Mouse (Mus musculus) heart, adult 2 months (tissue): ENCODE data around the gene Nell1. TPM values are rescaled to one million over a fixed set of nuclear protein-coding genes. Genes with fewer than 3 reads are reported as not detected.

Source experiments
- DNase-seq, 2 experiments: peaks; one replicate each; pipeline ENCODE4 v3.0.0; 2021
- H3K27ac ChIP-seq: fragments of 200-600 bp; 2 replicates; pipeline ENCODE4 v1.8.1; 2022
- H3K27me3 ChIP-seq: fragments of 200-500 bp; 2 replicates; pipeline ENCODE4 v1.6.1; 2012; ENCODE audit warnings: mild to moderate bottlenecking, low read length, inconsistent platforms, mixed read lengths; ENCODE audit not compliant: control insufficient read depth, insufficient read depth
- H3K36me3 ChIP-seq: fragments of 200-500 bp; 2 replicates; pipeline ENCODE4 v1.6.1; 2012; ENCODE audit warnings: low read length, inconsistent platforms; ENCODE audit not compliant: control insufficient read depth, insufficient read depth
- H3K4me1 ChIP-seq: fragments of 200-500 bp; 2 replicates; pipeline ENCODE4 v1.6.1; 2011; ENCODE audit warnings: low read length; ENCODE audit not compliant: control insufficient read depth, insufficient read depth
- H3K4me3 ChIP-seq: fragments of 200-600 bp; 2 replicates; pipeline ENCODE4 v1.8.1; 2022
- H3K79me2 ChIP-seq: fragments of 200-500 bp; replicated peaks from 2 replicates; pipeline ENCODE4 v1.6.1; 2012; ENCODE audit warnings: mild to moderate bottlenecking, inconsistent platforms, low read length, moderate library complexity, mixed read lengths; ENCODE audit not compliant: control insufficient read depth, insufficient read depth
- H3K9ac ChIP-seq: fragments of 200-500 bp; 2 replicates; pipeline ENCODE4 v1.6.1; 2012; ENCODE audit warnings: low read depth, mild to moderate bottlenecking, control low read depth, inconsistent platforms, low read length, mixed read lengths
- CTCF ChIP-seq: fragments of 200-600 bp; IDR thresholded peaks from 2 replicates; pipeline ENCODE4 v1.8.1; 2022; ENCODE audit warnings: antibody characterized with exemption, mild to moderate bottlenecking, moderate library complexity
- EP300 ChIP-seq: fragments of 200-500 bp; IDR thresholded peaks from 2 replicates; pipeline ENCODE4 v1.6.1; 2011; ENCODE audit warnings: low read depth, low read length, control low read depth; ENCODE audit not compliant: insufficient read depth
- POLR2A ChIP-seq: fragments of 200-500 bp; IDR thresholded peaks from 2 replicates; pipeline ENCODE4 v1.6.1; 2011; ENCODE audit warnings: mild to moderate bottlenecking, low read depth, low read length, control low read depth; ENCODE audit not compliant: insufficient read depth
- WGBS: fragments of 180-500 bp; shearing (Covaris S2); methylation state at CpG from one replicate; pipeline ENCODE4 v1.1.7; 2018; 5-methylcytosine and 5-hydroxymethylcytosine counted together
- intact Hi-C: fragments of 180-260 bp; cut with DNase I; formaldehyde crosslinking; loops from one replicate; pipeline ENCODE4 v1.15.1; 2025
- polyA plus RNA-seq: library from polyadenylated mRNA; depleted of rRNA; stranded (reverse); fragments of >200 nt; gene quantifications from 2 replicates; pipeline ENCODE4 v1.2.3, GENCODE M21; 2012
- total RNA-seq, 2 experiments: library from RNA; stranded (reverse); gene quantifications; 2 replicates each; pipeline ENCODE4 v1.2.3; 2021

The Nell1 gene
- total and polyA plus RNA-seq, 3 experiments: not detected

DNA sequence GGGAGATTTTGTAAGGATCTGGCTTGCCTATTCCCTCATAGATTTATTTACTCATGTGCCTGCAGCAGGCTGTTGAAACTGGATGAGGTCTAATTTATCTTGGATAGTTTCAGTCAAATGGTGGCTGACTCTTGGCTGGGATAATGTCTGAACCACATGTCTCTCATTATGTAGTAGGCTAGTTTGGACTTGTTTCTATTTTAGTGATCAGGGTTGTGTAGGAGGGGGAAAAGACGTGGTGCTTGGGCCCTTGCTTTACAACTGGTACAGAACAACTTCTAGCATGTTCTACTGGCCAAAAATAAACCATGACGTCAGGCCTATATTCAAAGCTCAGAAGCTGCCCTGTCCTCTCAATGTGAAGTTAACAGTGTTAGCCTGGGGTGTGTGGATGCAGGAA, 230.6 kb downstream of the Nell1 start:
- Histone ChIP-seq H3K27ac (peak overlapping the region; percentile 68), H3K4me3 (no peak overlapping the region), H3K27me3 (no peaks in the 10 kb centered on the region), H3K36me3 (no peaks in the 10 kb centered on the region), H3K4me1 (no peaks in the 10 kb centered on the region; the same call in 1 of the 2 replicates), H3K79me2 (no peaks in the 10 kb centered on the region), H3K9ac (no peak overlapping the region)
- intact Hi-C loops: no loop called here
- DNase-seq: peak; percentile 21 to 28
- TF ChIP-seq POLR2A (no peak), CTCF (no peak)
- WGBS: 21% methylated on average over 2 of the region's 2 CpGs

DNA sequence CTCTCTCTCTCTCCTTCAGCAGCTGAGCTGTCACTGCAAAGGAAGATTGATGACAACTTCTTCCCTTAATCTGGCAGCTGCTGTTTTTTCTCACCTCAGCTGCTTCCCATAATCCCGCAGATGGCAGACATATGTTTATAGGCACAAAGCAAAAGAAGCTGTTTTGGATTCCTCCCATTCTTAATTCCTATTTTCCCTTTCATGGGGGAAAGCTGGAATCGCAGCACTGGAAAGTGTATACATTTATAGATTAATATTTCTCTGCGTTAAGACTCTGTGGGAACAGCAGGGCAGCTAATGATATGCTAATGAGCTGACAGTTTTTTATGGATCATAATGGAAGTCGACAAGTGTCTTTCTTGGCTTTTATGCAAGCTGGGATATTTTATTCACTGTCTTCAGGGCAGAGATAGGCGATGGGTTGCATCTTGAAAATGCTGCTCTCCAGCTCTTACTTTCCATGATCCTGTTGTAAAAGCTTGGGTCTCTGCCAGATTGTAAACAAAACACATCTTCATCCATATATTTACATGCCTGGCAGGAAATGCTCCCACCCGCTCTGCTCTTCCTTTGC, 236.1 kb downstream of the Nell1 start:
- intact Hi-C loops: no loop called here
- DNase-seq: no peak
- 41% methylated on average over 6 of the region's 6 CpGs for WGBS

DNA sequence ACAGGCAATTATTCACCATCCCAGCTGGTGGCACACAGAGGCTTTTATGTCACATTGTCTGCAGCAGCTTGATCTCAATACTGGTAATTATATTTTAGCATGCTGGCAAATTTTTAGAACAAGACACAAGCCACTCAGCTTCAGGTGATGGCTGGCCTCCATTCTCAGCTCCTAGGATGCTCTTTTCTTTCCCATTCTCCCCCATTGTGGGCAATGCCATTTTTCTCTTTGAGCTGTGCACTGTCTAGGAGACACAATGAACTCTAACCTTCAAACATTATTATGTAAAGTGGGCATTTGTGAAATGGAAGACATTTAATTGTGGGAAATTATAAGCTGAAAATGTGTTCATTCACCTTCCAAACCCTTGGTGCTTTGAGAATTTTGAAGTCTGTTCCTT, 247.2 kb downstream of the Nell1 start:
- H3K36me3 ChIP-seq: no peaks in the 10 kb centered on the region
- H3K9ac ChIP-seq: no peak overlapping the region
- H3K4me1 ChIP-seq: no peaks in the 10 kb centered on the region
- no peak for DNase-seq
- intact Hi-C loops: no loop called here
- no peak for TF ChIP-seq EP300
- TF ChIP-seq CTCF: no peak
- TF ChIP-seq POLR2A: no peak
- H3K79me2 ChIP-seq: no peaks in the 10 kb centered on the region
- H3K27ac ChIP-seq: no peak overlapping the region
- H3K4me3 ChIP-seq: no peak overlapping the region
- no peaks in the 10 kb centered on the region for H3K27me3 ChIP-seq

More for the DNA sequence above, 236.1 kb downstream of the Nell1 start:
- Histone ChIP-seq H3K4me1 (no peaks in the 10 kb centered on the region), H3K27ac (no peak overlapping the region), H3K4me3 (no peak overlapping the region), H3K27me3 (no peaks in the 10 kb centered on the region), H3K9ac (no peak overlapping the region), H3K79me2 (no peaks in the 10 kb centered on the region), H3K36me3 (no peaks in the 10 kb centered on the region)
- TF ChIP-seq CTCF (no peak), POLR2A (no peak), EP300 (no peak)

DNA sequence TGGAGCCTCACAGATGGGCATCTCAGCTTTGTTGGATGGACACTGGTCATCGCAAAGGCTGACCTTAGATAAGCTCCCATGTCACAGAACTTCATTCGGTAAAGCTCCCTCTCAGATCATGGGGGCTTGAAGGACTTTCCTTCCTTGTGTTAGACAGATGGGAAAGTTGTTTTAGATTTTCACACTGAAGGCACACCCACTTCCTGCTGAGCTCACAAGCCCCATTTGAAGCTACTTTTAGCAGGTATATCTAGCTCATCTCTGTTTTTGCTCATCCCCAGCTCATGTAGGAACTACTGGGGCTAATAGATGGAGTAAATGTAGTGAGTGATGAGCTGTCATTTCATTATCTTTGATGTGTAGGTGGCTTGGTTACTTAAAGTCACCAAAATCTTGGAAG, 252.0 kb downstream of the Nell1 start:
- intact Hi-C loops: no loop called here
- 75% methylated on average over 2 of the region's 2 CpGs for WGBS
- Histone ChIP-seq H3K4me1 (no peaks in the 10 kb centered on the region), H3K36me3 (no peaks in the 10 kb centered on the region), H3K27ac (no peak overlapping the region), H3K9ac (no peak overlapping the region), H3K79me2 (no peaks in the 10 kb centered on the region), H3K27me3 (no peaks in the 10 kb centered on the region), H3K4me3 (no peak overlapping the region)
- TF ChIP-seq POLR2A (no peak), CTCF (no peak), EP300 (no peak)
- DNase-seq: no peak

DNA sequence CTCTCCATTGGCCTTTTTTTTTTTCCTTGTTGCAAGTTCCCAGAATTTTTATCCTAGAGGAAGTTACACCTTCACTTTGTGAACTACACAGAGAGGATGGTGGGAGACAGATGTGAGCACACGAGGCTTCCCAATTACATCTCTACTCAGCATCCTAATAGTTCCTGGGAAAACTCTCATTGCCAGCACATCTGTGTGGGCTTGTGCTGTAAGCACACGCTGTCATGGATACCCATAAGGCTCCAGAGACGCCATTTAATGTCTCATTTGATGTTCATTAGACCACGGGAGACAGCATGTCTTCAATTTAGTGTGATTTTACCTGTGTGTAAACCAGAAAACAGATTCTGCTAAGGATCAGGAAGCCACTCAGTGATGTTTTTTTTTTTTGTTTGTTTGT, 253.6 kb downstream of the Nell1 start:
- H3K9ac ChIP-seq: no peak overlapping the region
- 55% methylated on average over 4 of the region's 4 CpGs for WGBS
- no peaks in the 10 kb centered on the region for H3K79me2 ChIP-seq
- no peaks in the 10 kb centered on the region for H3K4me1 ChIP-seq
- no peaks in the 10 kb centered on the region for H3K27me3 ChIP-seq
- H3K27ac ChIP-seq: no peak overlapping the region
- no peak for DNase-seq
- intact Hi-C loops: no loop called here
- H3K4me3 ChIP-seq: no peak overlapping the region
- TF ChIP-seq EP300 (no peak), POLR2A (no peak), CTCF (no peak)
- H3K36me3 ChIP-seq: no peaks in the 10 kb centered on the region

DNA sequence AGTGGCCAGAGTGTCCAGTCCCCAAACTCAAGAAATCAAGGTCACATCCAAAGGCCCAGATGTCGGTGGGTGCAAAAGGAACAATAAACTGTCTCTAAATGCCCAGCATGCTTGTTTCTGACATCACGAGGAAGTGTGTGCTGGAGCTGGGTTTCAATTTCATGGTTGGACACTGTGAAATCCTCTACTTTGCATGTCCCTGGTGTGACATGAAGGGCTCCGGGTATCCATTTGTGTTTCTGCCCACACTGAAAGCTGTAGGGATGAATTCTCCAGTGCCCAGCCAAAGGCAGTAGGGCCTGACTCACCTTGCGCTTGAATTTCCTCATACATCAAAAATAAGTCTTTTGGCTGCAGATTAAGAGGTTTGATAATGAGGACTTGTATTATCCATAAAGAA, 266.5 kb downstream of the Nell1 start:
- Histone ChIP-seq H3K79me2 (no peaks in the 10 kb centered on the region), H3K9ac (no peak overlapping the region), H3K4me1 (no peaks in the 10 kb centered on the region), H3K36me3 (no peaks in the 10 kb centered on the region), H3K4me3 (no peak overlapping the region), H3K27me3 (no peaks in the 10 kb centered on the region), H3K27ac (no peak overlapping the region)
- intact Hi-C loops: no loop called here
- 83% methylated on average over 4 of the region's 4 CpGs for WGBS
- TF ChIP-seq EP300: no peak
- no peak for TF ChIP-seq POLR2A
- TF ChIP-seq CTCF: no peak
- no peak for DNase-seq
